Mouse (Mus musculus): ENCODE results near the gene Sh3bp2. TPM values are rescaled to one million over a fixed set of nuclear protein-coding genes. Genes with fewer than 3 reads are reported as not detected.
A peak's percentile ranks its signal among the peaks of the same experiment; 100 is the strongest.

The Sh3bp2 gene
- 3.8 and 6.4 TPM in 2 replicates for polyA plus RNA-seq (2015; fragmentation: Nextera tagmentation; extraction: Ambion mirVana)

- peak within 1 kb of the TSS; percentile 70 for H3K4me3 ChIP-seq
- no peaks in the 10 kb centered on the region for H3K36me3 ChIP-seq
- no peaks in the 10 kb centered on the region for H3K27me3 ChIP-seq
- 3% methylated on average over 38 of the region's 38 CpGs for WGBS
- H3K4me1 ChIP-seq (replicated peaks): peaks cover 18% of the 10 kb centered on the region
- H3K4me2 ChIP-seq: peak within 1 kb of the TSS; percentile 91
- H3K27ac ChIP-seq: peak within 1 kb of the TSS; percentile 56
- peak; percentile 92 for ATAC-seq (replicated peaks; ENCODE audit: insufficient number of reproducible peaks, insufficient read depth, low FRiP score, low read depth)
- no peaks in the 10 kb centered on the region for H3K9me3 ChIP-seq (replicated peaks)
- H3K9ac ChIP-seq: peak within 1 kb of the TSS; percentile 73
These were observed at the start of gene Sh3bp2 for GRCm38 (mm10) chr5:34525663-34526476. Sh3bp2 (plus strand) TSS chr5:34525838.

- Histone ChIP-seq H3K27me3 (no peaks in the 10 kb centered on the region), H3K4me3 (no peak overlapping the region), H3K27ac (no peak overlapping the region), H3K4me1 (replicated peaks) (no peaks in the 10 kb centered on the region), H3K9ac (no peak overlapping the region), H3K4me2 (no peak overlapping the region), H3K9me3 (replicated peaks) (no peaks in the 10 kb centered on the region), H3K36me3 (peaks cover 65% of the 10 kb centered on the region)
- WGBS: 84% methylated on average over 3 of the region's 3 CpGs
- ATAC-seq (replicated peaks; ENCODE audit: insufficient number of reproducible peaks, insufficient read depth, low FRiP score, low read depth): no peak
These were observed 44.7 kb upstream of the Sh3bp2 start for GRCm38 (mm10) chr5:34480926-34481325.

- 91% methylated on average over 15 of the region's 15 CpGs for WGBS
- Histone ChIP-seq H3K4me2 (no peak overlapping the region), H3K27me3 (no peaks in the 10 kb centered on the region), H3K9me3 (replicated peaks) (no peaks in the 10 kb centered on the region), H3K4me1 (replicated peaks) (no peaks in the 10 kb centered on the region), H3K4me3 (no peak overlapping the region), H3K9ac (no peak overlapping the region), H3K27ac (no peak overlapping the region), H3K36me3 (peaks cover 30% of the 10 kb centered on the region)
- no peak for ATAC-seq (replicated peaks; ENCODE audit: insufficient number of reproducible peaks, insufficient read depth, low FRiP score, low read depth)
These were observed 39.9 kb upstream of the Sh3bp2 start for GRCm38 (mm10) chr5:34485731-34486130.

- no peak for ATAC-seq (replicated peaks; ENCODE audit: insufficient number of reproducible peaks, insufficient read depth, low FRiP score, low read depth)
- Histone ChIP-seq H3K4me2 (no peak overlapping the region), H3K4me1 (replicated peaks) (no peaks in the 10 kb centered on the region), H3K27me3 (no peaks in the 10 kb centered on the region), H3K4me3 (no peak overlapping the region), H3K9me3 (replicated peaks) (no peaks in the 10 kb centered on the region), H3K36me3 (peaks cover 18% of the 10 kb centered on the region; the same call in 1 of the 2 replicates), H3K27ac (no peak overlapping the region), H3K9ac (no peak overlapping the region)
- WGBS: 63% methylated on average over 6 of the region's 6 CpGs
These were observed 38.1 kb upstream of the Sh3bp2 start for GRCm38 (mm10) chr5:34487320-34488090.

GRCm38 (mm10) chr5:34488741-34489417 is 36.8 kb upstream of the Sh3bp2 start:
- no peak overlapping the region for H3K27ac ChIP-seq
- no peak overlapping the region for H3K9ac ChIP-seq
- ATAC-seq (replicated peaks; ENCODE audit: insufficient number of reproducible peaks, insufficient read depth, low FRiP score, low read depth): no peak
- no peaks in the 10 kb centered on the region for H3K27me3 ChIP-seq
- H3K4me2 ChIP-seq: no peak overlapping the region
- WGBS: 69% methylated on average over 6 of the region's 6 CpGs
- peaks cover 18% of the 10 kb centered on the region; the same call in 1 of the 2 replicates for H3K36me3 ChIP-seq
- H3K4me3 ChIP-seq: no peak overlapping the region
- H3K9me3 ChIP-seq (replicated peaks): no peaks in the 10 kb centered on the region
- H3K4me1 ChIP-seq (replicated peaks): no peaks in the 10 kb centered on the region

GRCm38 (mm10) chr5:34489418-34489787 is 36.2 kb upstream of the Sh3bp2 start:
- no peak overlapping the region for H3K27ac ChIP-seq
- H3K36me3 ChIP-seq: peaks cover 18% of the 10 kb centered on the region; the same call in 1 of the 2 replicates
- no peak overlapping the region for H3K4me3 ChIP-seq
- no peaks in the 10 kb centered on the region for H3K27me3 ChIP-seq
- H3K4me1 ChIP-seq (replicated peaks): no peaks in the 10 kb centered on the region
- no peak overlapping the region for H3K4me2 ChIP-seq
- 87% methylated on average over 3 of the region's 3 CpGs for WGBS
- no peak overlapping the region for H3K9ac ChIP-seq
- ATAC-seq (replicated peaks; ENCODE audit: insufficient number of reproducible peaks, insufficient read depth, low FRiP score, low read depth): no peak
- H3K9me3 ChIP-seq (replicated peaks): no peaks in the 10 kb centered on the region

- Histone ChIP-seq H3K9me3 (replicated peaks) (no peaks in the 10 kb centered on the region), H3K27ac (no peak overlapping the region), H3K27me3 (no peaks in the 10 kb centered on the region), H3K36me3 (peaks cover 9% of the 10 kb centered on the region; the same call in 1 of the 2 replicates), H3K9ac (no peak overlapping the region), H3K4me2 (no peak overlapping the region), H3K4me3 (no peak overlapping the region), H3K4me1 (replicated peaks) (no peaks in the 10 kb centered on the region)
- WGBS: 77% methylated on average over 6 of the region's 6 CpGs
- ATAC-seq (replicated peaks; ENCODE audit: insufficient number of reproducible peaks, insufficient read depth, low FRiP score, low read depth): no peak
These were observed 28.9 kb upstream of the Sh3bp2 start for GRCm38 (mm10) chr5:34496745-34497144.

GRCm38 (mm10) chr5:34500886-34501285 is 24.8 kb upstream of the Sh3bp2 start:
- Histone ChIP-seq H3K9me3 (replicated peaks) (no peaks in the 10 kb centered on the region), H3K36me3 (peaks cover 17% of the 10 kb centered on the region), H3K27me3 (no peaks in the 10 kb centered on the region), H3K4me2 (no peak overlapping the region), H3K4me3 (no peak overlapping the region), H3K27ac (no peak overlapping the region), H3K4me1 (replicated peaks) (no peaks in the 10 kb centered on the region), H3K9ac (no peak overlapping the region)
- 48% methylated on average over 5 of the region's 5 CpGs for WGBS
- ATAC-seq (replicated peaks; ENCODE audit: insufficient number of reproducible peaks, insufficient read depth, low FRiP score, low read depth): no peak

GRCm38 (mm10) chr5:34501588-34501987 is 24.1 kb upstream of the Sh3bp2 start:
- H3K9ac ChIP-seq: no peak overlapping the region
- no peaks in the 10 kb centered on the region for H3K4me1 ChIP-seq (replicated peaks)
- H3K27me3 ChIP-seq: no peaks in the 10 kb centered on the region
- peaks cover 17% of the 10 kb centered on the region for H3K36me3 ChIP-seq
- H3K9me3 ChIP-seq (replicated peaks): no peaks in the 10 kb centered on the region
- H3K27ac ChIP-seq: no peak overlapping the region
- no peak overlapping the region for H3K4me2 ChIP-seq
- no peak overlapping the region for H3K4me3 ChIP-seq
- WGBS: 66% methylated on average over 3 of the region's 3 CpGs
- ATAC-seq (replicated peaks; ENCODE audit: insufficient number of reproducible peaks, insufficient read depth, low FRiP score, low read depth): no peak

- Histone ChIP-seq H3K9ac (no peak overlapping the region), H3K4me2 (no peak overlapping the region), H3K4me1 (replicated peaks) (no peaks in the 10 kb centered on the region), H3K27ac (no peak overlapping the region), H3K4me3 (no peak overlapping the region), H3K27me3 (no peaks in the 10 kb centered on the region), H3K36me3 (peaks cover 17% of the 10 kb centered on the region), H3K9me3 (replicated peaks) (no peaks in the 10 kb centered on the region)
- ATAC-seq (replicated peaks; ENCODE audit: insufficient number of reproducible peaks, insufficient read depth, low FRiP score, low read depth): no peak
- WGBS: 72% methylated on average over 1 of the region's 1 CpGs
These were observed 23.2 kb upstream of the Sh3bp2 start for GRCm38 (mm10) chr5:34502411-34502810.

- Histone ChIP-seq H3K4me3 (no peak overlapping the region), H3K4me2 (no peak overlapping the region), H3K9ac (no peak overlapping the region), H3K36me3 (peaks cover 17% of the 10 kb centered on the region), H3K27me3 (no peaks in the 10 kb centered on the region), H3K9me3 (replicated peaks) (no peaks in the 10 kb centered on the region), H3K27ac (no peak overlapping the region), H3K4me1 (replicated peaks) (no peaks in the 10 kb centered on the region)
- ATAC-seq (replicated peaks; ENCODE audit: insufficient number of reproducible peaks, insufficient read depth, low FRiP score, low read depth): no peak
- WGBS: 69% methylated on average over 6 of the region's 6 CpGs
These were observed 22.8 kb upstream of the Sh3bp2 start for GRCm38 (mm10) chr5:34502821-34503220.

Data from heart, embryonic 15.5 days (tissue).